Mouse (Mus musculus) cerebellum, adult 11-12 months (tissue): ENCODE measurements around the gene Wfdc11.
"Not testable (repeated sequence)": the region's sequence is repeated elsewhere in the genome, so short reads cannot be mapped to it uniquely, and the experiment has no call there.

Experiments used
- DNase-seq: peaks from one replicate; pipeline ENCODE4 v3.0.0; 2022

Wfdc11 gene

DNA sequence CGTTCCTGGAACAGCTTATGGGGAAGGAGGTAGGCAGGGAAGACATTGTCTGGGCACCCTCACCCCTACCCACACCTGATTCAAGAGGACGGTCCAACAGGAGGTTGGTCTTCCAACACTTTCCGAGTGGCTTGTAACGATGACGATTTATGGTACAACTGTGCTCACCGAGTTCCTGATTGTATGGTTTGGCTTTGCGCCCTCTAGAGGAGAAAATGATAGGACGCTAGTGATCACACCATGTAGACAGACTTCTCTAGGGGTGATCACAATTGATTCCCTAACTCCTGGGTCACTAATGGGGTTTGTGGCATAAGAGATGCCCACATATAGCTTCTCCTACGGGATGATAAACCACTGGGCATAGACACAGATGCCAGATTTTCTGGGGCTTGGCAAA is 38.6 kb downstream of the Wfdc11 start:
- no peak for DNase-seq

- DNase-seq: no peak
Measured at GRCm38 (mm10) chr2:164621775-164622174, 52.1 kb downstream of the Wfdc11 start.

DNA sequence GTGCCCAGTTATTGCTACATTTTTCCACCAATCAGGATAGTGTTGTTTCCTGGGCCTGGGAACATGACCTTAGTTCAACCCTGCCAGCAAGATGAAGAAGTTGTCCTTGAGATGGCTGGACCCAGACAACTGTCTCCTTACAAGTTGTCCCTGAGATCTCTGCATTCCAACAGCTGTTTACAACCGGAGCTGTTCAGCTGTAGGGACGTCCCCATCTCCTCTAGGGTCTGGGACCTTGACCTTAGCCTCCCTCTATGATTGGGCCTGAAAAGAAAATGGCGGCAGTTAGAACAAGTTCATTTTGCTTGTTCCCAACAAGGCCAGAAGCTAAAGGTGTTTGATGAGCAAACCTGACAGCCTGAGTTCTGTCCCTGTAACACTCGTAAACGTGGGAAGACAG is 54.8 kb downstream of the Wfdc11 start:
- DNase-seq: no peak

GRCm38 (mm10) chr2:164615386-164615785 is 58.5 kb downstream of the Wfdc11 start:
- no peak for DNase-seq

GRCm38 (mm10) chr2:164613471-164613870 is 60.4 kb downstream of the Wfdc11 start, which contains the start of the genes Wfdc6b and Wfdc8:
TSS of gene Wfdc6b (plus strand) at chr2:164613522.
TSS of gene Wfdc8 (minus strand) at chr2:164613626.
- DNase-seq: not testable (repeated sequence)
